26 mouse cellular contexts compared by ENCODE assay signal in genomic region chr1:112439109-112439508, GRCm38 (mm10).
DNase-seq lines count a peak whose midpoint lies in the region; ATAC-seq and TF ChIP-seq lines count a peak whose summit lies in the region.
"Had no signal": no experiment of that assay in that cellular context is flagged by ENCODE, and none has a peak within 500 bp of the region (broad histone marks: within the 10 kb centered on the region; RNA-seq: fewer than 3 reads in every experiment).

No protein-coding gene starts in this region.

- 48% methylated on average over 2 of the region's 2 CpGs for WGBS in forebrain, embryonic 15.5 days
- 76% methylated on average over 2 of the region's 2 CpGs for WGBS in forebrain, embryonic 11.5 days
- WGBS in midbrain, postnatal 0 days = 72% methylated on average over 2 of the region's 2 CpGs
- 75% methylated on average over 2 of the region's 2 CpGs for WGBS in midbrain, embryonic 14.5 days
- 59% methylated on average over 2 of the region's 2 CpGs for WGBS in intestine, embryonic 16.5 days

- H3K36me3 ChIP-seq in forebrain, embryonic 15.5 days = no peaks in the 10 kb centered on the region
- no peaks in the 10 kb centered on the region for H3K36me3 ChIP-seq in forebrain, embryonic 11.5 days (ENCODE audit: control insufficient read depth, insufficient read depth, low read length)
- H3K36me3 ChIP-seq in midbrain, postnatal 0 days (ENCODE audit: insufficient read depth, low read length) = no peaks in the 10 kb centered on the region
- H3K36me3 ChIP-seq in midbrain, embryonic 14.5 days (ENCODE audit: control insufficient read depth, insufficient read depth, low read length) = no peaks in the 10 kb centered on the region
- no peaks in the 10 kb centered on the region for H3K36me3 ChIP-seq in intestine, embryonic 16.5 days (ENCODE audit: control insufficient read depth, insufficient read depth, low read length)
- H3K36me3 ChIP-seq: heart, embryonic 10.5 days; limb, embryonic 12.5 days; neural tube, embryonic 15.5 days; stomach, embryonic 15.5 days had no signal

- H3K9me3 ChIP-seq in forebrain, embryonic 15.5 days = no peaks in the 10 kb centered on the region
- H3K9me3 ChIP-seq in forebrain, embryonic 11.5 days (ENCODE audit: control insufficient read depth, low read length) = no peaks in the 10 kb centered on the region
- H3K9me3 ChIP-seq in midbrain, postnatal 0 days (ENCODE audit: low read length) = no peaks in the 10 kb centered on the region
- H3K9me3 ChIP-seq in midbrain, embryonic 14.5 days (ENCODE audit: control insufficient read depth, low read length) = no peaks in the 10 kb centered on the region
- H3K9me3 ChIP-seq in intestine, embryonic 16.5 days (ENCODE audit: control insufficient read depth, low read length) = no peaks in the 10 kb centered on the region
- H3K9me3 ChIP-seq: limb, embryonic 12.5 days; neural tube, embryonic 15.5 days; stomach, embryonic 15.5 days had no signal

- no peak for TF ChIP-seq CTCF in midbrain, postnatal 0 days (IDR thresholded peaks at IDR 0.05)

- ATAC-seq in cerebellum, adult (ENCODE audit: insufficient number of reproducible peaks, low FRiP score, low TSS enrichment) = peak; percentile 79; the same call in 1 of the 2 replicates
- peak; percentile 68 for ATAC-seq in forebrain, embryonic 15.5 days (replicated peaks)
- ATAC-seq in forebrain, embryonic 11.5 days (replicated peaks; ENCODE audit: low FRiP score) = no peak
- ATAC-seq in midbrain, postnatal 0 days (ENCODE audit: low FRiP score) = no peak
- no peak for ATAC-seq in midbrain, embryonic 14.5 days (ENCODE audit: low FRiP score, low TSS enrichment)
- ATAC-seq in intestine, embryonic 16.5 days = no peak
- ATAC-seq: intestine, postnatal 0 days; liver, postnatal 0 days; lung, postnatal 0 days; midbrain, embryonic 16.5 days had no signal

- H3K4me3 ChIP-seq in forebrain, embryonic 15.5 days = no peak overlapping the region
- no peak overlapping the region for H3K4me3 ChIP-seq in forebrain, embryonic 11.5 days (ENCODE audit: low read depth, low read length)
- H3K4me3 ChIP-seq in midbrain, postnatal 0 days (ENCODE audit: low read depth, low read length) = no peak overlapping the region
- no peak overlapping the region for H3K4me3 ChIP-seq in midbrain, embryonic 14.5 days (replicated peaks; ENCODE audit: low read depth, low read length)
- no peak overlapping the region for H3K4me3 ChIP-seq in intestine, embryonic 16.5 days (ENCODE audit: low read length)
- H3K4me3 ChIP-seq: heart, embryonic 10.5 days; layer of hippocampus, adult 2 months; limb, embryonic 12.5 days; neural tube, embryonic 15.5 days; stomach, embryonic 15.5 days had no signal

- H3K27me3 ChIP-seq in forebrain, embryonic 15.5 days = no peaks in the 10 kb centered on the region
- no peaks in the 10 kb centered on the region for H3K27me3 ChIP-seq in forebrain, embryonic 11.5 days (ENCODE audit: control insufficient read depth, insufficient read depth, low read length)
- H3K27me3 ChIP-seq in midbrain, postnatal 0 days (ENCODE audit: insufficient read depth, low read length) = no peaks in the 10 kb centered on the region
- H3K27me3 ChIP-seq in midbrain, embryonic 14.5 days (ENCODE audit: control insufficient read depth, insufficient read depth, low read length) = no peaks in the 10 kb centered on the region
- no peaks in the 10 kb centered on the region for H3K27me3 ChIP-seq in intestine, embryonic 16.5 days (replicated peaks; ENCODE audit: control insufficient read depth, insufficient read depth, low read length)
- H3K27me3 ChIP-seq: limb, embryonic 12.5 days; neural tube, embryonic 15.5 days; stomach, embryonic 15.5 days had no signal

- H3K9ac ChIP-seq in forebrain, embryonic 15.5 days (replicated peaks) = no peak overlapping the region
- no peak overlapping the region for H3K9ac ChIP-seq in forebrain, embryonic 11.5 days (ENCODE audit: low read length)
- no peak overlapping the region for H3K9ac ChIP-seq in midbrain, postnatal 0 days (replicated peaks; ENCODE audit: low read length, poor library complexity, severe bottlenecking)
- H3K9ac ChIP-seq in midbrain, embryonic 14.5 days (replicated peaks; ENCODE audit: low read length) = no peak overlapping the region
- H3K9ac ChIP-seq in intestine, embryonic 16.5 days (ENCODE audit: low read depth, low read length) = no peak overlapping the region
- H3K9ac ChIP-seq: limb, embryonic 12.5 days; liver, postnatal 0 days; neural tube, embryonic 15.5 days; stomach, embryonic 15.5 days had no signal

- H3K4me2 ChIP-seq in forebrain, embryonic 15.5 days (replicated peaks) = no peak overlapping the region
- H3K4me2 ChIP-seq in forebrain, embryonic 11.5 days (ENCODE audit: low read depth, low read length, severe bottlenecking) = no peak overlapping the region
- H3K4me2 ChIP-seq in midbrain, postnatal 0 days (ENCODE audit: low read depth, low read length, poor library complexity, severe bottlenecking) = no peak overlapping the region
- H3K4me2 ChIP-seq in midbrain, embryonic 14.5 days (ENCODE audit: low read length) = no peak overlapping the region
- H3K4me2 ChIP-seq in intestine, embryonic 16.5 days (ENCODE audit: low read depth, low read length) = no peak overlapping the region
- H3K4me2 ChIP-seq: limb, embryonic 12.5 days; liver, embryonic 11.5 days; neural tube, embryonic 15.5 days; stomach, embryonic 15.5 days had no signal

- no peaks in the 10 kb centered on the region for H3K4me1 ChIP-seq in forebrain, embryonic 15.5 days
- no peaks in the 10 kb centered on the region for H3K4me1 ChIP-seq in forebrain, embryonic 11.5 days (replicated peaks; ENCODE audit: control insufficient read depth, insufficient read depth, low read length)
- no peaks in the 10 kb centered on the region for H3K4me1 ChIP-seq in midbrain, postnatal 0 days (ENCODE audit: insufficient read depth, low read length)
- H3K4me1 ChIP-seq in midbrain, embryonic 14.5 days (ENCODE audit: control insufficient read depth, insufficient read depth, low read length) = no peaks in the 10 kb centered on the region
- H3K4me1 ChIP-seq in intestine, embryonic 16.5 days (ENCODE audit: control insufficient read depth, insufficient read depth, low read length) = no peaks in the 10 kb centered on the region
- H3K4me1 ChIP-seq: heart, embryonic 10.5 days; limb, embryonic 12.5 days; neural tube, embryonic 15.5 days; stomach, embryonic 15.5 days had no signal

- DNase-seq in cerebellum, adult 11-12 months = no peak
- no peak for DNase-seq in forebrain, embryonic 11.5 days (ENCODE audit: low spot score)
- DNase-seq in midbrain, postnatal 0 days (ENCODE audit: low spot score) = peak; percentile 74
- DNase-seq in midbrain, embryonic 14.5 days = no peak
- DNase-seq in gastrocnemius, adult 18-20 months (ENCODE audit: low spot score) = no peak
- DNase-seq: adrenal gland, postnatal 14 days; gastrocnemius, postnatal 10 days; kidney, postnatal 25 days; liver, postnatal 0 days; right cerebral cortex, adult 18-20 months; right cerebral cortex, postnatal 4 days; thymus, adult 18-20 months; thymus, postnatal 36 days had no signal

- H3K27ac ChIP-seq in forebrain, embryonic 15.5 days (replicated peaks) = no peak overlapping the region
- no peak overlapping the region for H3K27ac ChIP-seq in forebrain, embryonic 11.5 days (ENCODE audit: low read depth, low read length)
- H3K27ac ChIP-seq in midbrain, postnatal 0 days (ENCODE audit: low read depth, low read length) = no peak overlapping the region
- H3K27ac ChIP-seq in midbrain, embryonic 14.5 days (replicated peaks; ENCODE audit: low read depth, low read length) = no peak overlapping the region
- H3K27ac ChIP-seq in intestine, embryonic 16.5 days (ENCODE audit: low read length) = no peak overlapping the region
- H3K27ac ChIP-seq: heart, embryonic 10.5 days; layer of hippocampus, adult 2 months; limb, embryonic 12.5 days; macrophage; neural tube, embryonic 15.5 days; stomach, embryonic 15.5 days had no signal

Comparison
In these comparisons a context has a peak if more than half of its experiments do, and no peak if none do; other contexts are left out.
1. ATAC-seq: peak in cerebellum, adult (single experiment) and forebrain, embryonic 15.5 days (single experiment); none in forebrain, embryonic 11.5 days (single experiment), midbrain, postnatal 0 days (single experiment), midbrain, embryonic 14.5 days (single experiment) and intestine, embryonic 16.5 days (single experiment).